Mouse (Mus musculus): ENCODE measurements around the gene Trrap. TPM values are rescaled to one million over a fixed set of nuclear protein-coding genes. Genes with fewer than 3 reads are reported as not detected.
A peak's percentile ranks its signal among the peaks of the same experiment; 100 is the strongest.

Gene Trrap
- polyA plus RNA-seq, 2 experiments: 11.7 to 20.4 TPM

- no peak overlapping the region for H3K27ac ChIP-seq
- no peak overlapping the region for H3K4me3 ChIP-seq (ENCODE audit: insufficient read depth in 1 of 2, low read depth in 2 of 2, low read length in 2 of 2)
- no peaks in the 10 kb centered on the region for H3K4me1 ChIP-seq (replicated peaks; ENCODE audit: control insufficient read depth in 2 of 2, insufficient read depth in 2 of 2, low read length in 1 of 2)
- no peaks in the 10 kb centered on the region for H3K27me3 ChIP-seq (ENCODE audit: control insufficient read depth, insufficient read depth, low read length)
- no peak overlapping the region for H3K4me2 ChIP-seq (ENCODE audit: low read depth)
- WGBS (ENCODE audit: insufficient replicate concordance): 71% methylated on average over 5 of the region's 5 CpGs
- H3K9ac ChIP-seq (replicated peaks): no peak overlapping the region
- no peak for DNase-seq (ENCODE audit: low read depth in 3 of 3, low spot score in 3 of 3)
- TF ChIP-seq EP300 (IDR thresholded peaks at IDR 0.05; ENCODE audit: low read depth): no peak
- TF ChIP-seq CTCF (IDR thresholded peaks at IDR 0.05; ENCODE audit: low read depth): no peak
- no peak for ATAC-seq (ENCODE audit: insufficient read depth)
- H3K9me3 ChIP-seq (ENCODE audit: control insufficient read depth, low read length): no peaks in the 10 kb centered on the region
- H3K36me3 ChIP-seq (replicated peaks; ENCODE audit: control insufficient read depth, insufficient read depth, low read depth): peaks cover 42% of the 10 kb centered on the region
Measured at GRCm38 (mm10) chr5:144793374-144793773, 25.8 kb downstream of the Trrap start.

DNA sequence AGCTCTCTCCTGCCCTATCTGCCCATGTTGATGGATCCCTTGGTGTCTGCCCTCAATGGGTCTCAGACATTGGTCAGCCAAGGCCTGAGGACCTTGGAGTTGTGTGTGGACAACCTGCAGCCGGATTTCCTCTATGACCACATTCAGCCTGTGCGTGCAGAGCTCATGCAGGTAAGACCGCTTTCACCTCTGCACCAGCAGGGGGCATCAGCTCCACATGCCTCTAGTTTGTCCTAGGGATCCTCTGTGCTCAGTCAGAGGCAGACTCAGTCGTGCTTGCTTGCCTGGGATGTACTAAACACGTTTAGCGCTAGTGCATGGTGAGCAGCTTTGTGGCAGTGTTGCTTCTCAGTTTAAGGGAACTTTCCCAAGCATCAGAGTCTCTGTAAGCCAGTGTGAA is 27.2 kb downstream of the Trrap start:
- Histone ChIP-seq H3K4me3 (ENCODE audit: insufficient read depth in 1 of 2, low read depth in 2 of 2, low read length in 2 of 2) (no peak overlapping the region), H3K4me2 (ENCODE audit: low read depth) (no peak overlapping the region), H3K36me3 (replicated peaks; ENCODE audit: control insufficient read depth, insufficient read depth, low read depth) (peaks cover 39% of the 10 kb centered on the region), H3K27ac (no peak overlapping the region), H3K9me3 (ENCODE audit: control insufficient read depth, low read length) (no peaks in the 10 kb centered on the region), H3K27me3 (ENCODE audit: control insufficient read depth, insufficient read depth, low read length) (no peaks in the 10 kb centered on the region), H3K9ac (replicated peaks) (no peak overlapping the region), H3K4me1 (replicated peaks; ENCODE audit: control insufficient read depth in 2 of 2, insufficient read depth in 2 of 2, low read length in 1 of 2) (no peaks in the 10 kb centered on the region)
- DNase-seq (ENCODE audit: low read depth in 3 of 3, low spot score in 3 of 3) (peak in 2 of 3 experiments; percentile 7 to 17), ATAC-seq (ENCODE audit: insufficient read depth) (peak; percentile 43; the same call in 1 of the 2 replicates)
- TF ChIP-seq EP300 (IDR thresholded peaks at IDR 0.05; ENCODE audit: low read depth) (no peak), CTCF (IDR thresholded peaks at IDR 0.05; ENCODE audit: low read depth) (peak; percentile 83)
- 62% methylated on average over 6 of the region's 6 CpGs for WGBS (ENCODE audit: insufficient replicate concordance)

GRCm38 (mm10) chr5:144797116-144797515 is 29.6 kb downstream of the Trrap start:
- Histone ChIP-seq H3K4me3 (ENCODE audit: insufficient read depth in 1 of 2, low read depth in 2 of 2, low read length in 2 of 2) (no peak overlapping the region), H3K4me2 (ENCODE audit: low read depth) (no peak overlapping the region), H3K27ac (no peak overlapping the region), H3K36me3 (replicated peaks; ENCODE audit: control insufficient read depth, insufficient read depth, low read depth) (peaks cover 29% of the 10 kb centered on the region), H3K27me3 (ENCODE audit: control insufficient read depth, insufficient read depth, low read length) (no peaks in the 10 kb centered on the region), H3K9ac (replicated peaks) (no peak overlapping the region), H3K4me1 (replicated peaks; ENCODE audit: control insufficient read depth in 2 of 2, insufficient read depth in 2 of 2, low read length in 1 of 2) (no peaks in the 10 kb centered on the region), H3K9me3 (ENCODE audit: control insufficient read depth, low read length) (no peaks in the 10 kb centered on the region)
- WGBS (ENCODE audit: insufficient replicate concordance): 84% methylated on average over 7 of the region's 7 CpGs
- no peak for ATAC-seq (ENCODE audit: insufficient read depth)
- DNase-seq (ENCODE audit: low read depth in 3 of 3, low spot score in 3 of 3): no peak
- TF ChIP-seq EP300 (IDR thresholded peaks at IDR 0.05; ENCODE audit: low read depth) (no peak), CTCF (IDR thresholded peaks at IDR 0.05; ENCODE audit: low read depth) (no peak)

DNA sequence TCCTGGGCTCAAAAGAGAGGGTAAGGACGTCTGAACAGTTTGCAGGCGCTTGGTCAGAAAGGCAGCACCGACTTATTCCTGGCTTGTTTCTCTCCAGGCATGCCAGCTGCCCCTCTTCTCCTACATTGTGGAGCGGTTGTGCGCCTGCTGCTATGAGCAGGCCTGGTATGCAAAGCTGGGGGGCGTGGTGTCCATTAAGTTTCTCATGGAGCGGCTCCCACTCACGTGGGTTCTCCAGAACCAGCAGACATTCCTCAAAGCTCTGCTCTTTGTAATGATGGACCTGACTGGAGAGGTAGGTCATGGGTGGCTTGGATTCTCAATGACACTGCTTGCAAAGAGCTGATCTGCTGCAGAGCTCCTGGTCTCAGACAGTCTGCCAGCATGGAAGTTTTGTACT is 35.5 kb downstream of the Trrap start:
- H3K9ac ChIP-seq (replicated peaks): no peak overlapping the region
- H3K36me3 ChIP-seq (replicated peaks; ENCODE audit: control insufficient read depth, insufficient read depth, low read depth): peaks cover 26% of the 10 kb centered on the region
- WGBS (ENCODE audit: insufficient replicate concordance): 81% methylated on average over 8 of the region's 8 CpGs

DNA sequence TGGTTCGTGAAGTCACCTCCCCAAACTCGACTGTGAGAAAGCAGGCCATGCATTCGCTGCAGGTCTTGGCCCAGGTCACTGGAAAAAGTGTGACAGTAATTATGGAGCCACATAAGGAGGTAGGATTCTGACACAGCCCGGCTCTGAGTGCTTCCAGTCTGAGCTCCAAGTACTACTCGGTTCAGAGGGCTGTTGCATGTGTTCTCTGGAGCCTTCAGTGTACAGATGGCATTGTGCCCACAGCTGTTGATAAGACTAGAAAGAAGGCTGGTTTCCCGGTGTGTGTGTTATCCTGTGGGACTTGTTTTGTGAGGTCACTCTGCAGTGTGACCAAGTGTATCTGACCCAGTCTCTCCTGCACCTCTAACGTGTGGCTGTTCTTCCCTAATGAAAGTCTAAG is 36.6 kb downstream of the Trrap start:
- H3K9ac ChIP-seq (replicated peaks): no peak overlapping the region
- no peak overlapping the region for H3K4me3 ChIP-seq (ENCODE audit: insufficient read depth in 1 of 2, low read depth in 2 of 2, low read length in 2 of 2)
- no peak overlapping the region for H3K4me2 ChIP-seq (ENCODE audit: low read depth)
- ATAC-seq (ENCODE audit: insufficient read depth) (no peak), DNase-seq (ENCODE audit: low read depth in 3 of 3, low spot score in 3 of 3) (no peak)
- H3K27me3 ChIP-seq (ENCODE audit: control insufficient read depth, insufficient read depth, low read length): no peaks in the 10 kb centered on the region
- TF ChIP-seq EP300 (IDR thresholded peaks at IDR 0.05; ENCODE audit: low read depth) (no peak), CTCF (IDR thresholded peaks at IDR 0.05; ENCODE audit: low read depth) (no peak)
- H3K27ac ChIP-seq: no peak overlapping the region
- H3K9me3 ChIP-seq (ENCODE audit: control insufficient read depth, low read length): no peaks in the 10 kb centered on the region
- 78% methylated on average over 7 of the region's 7 CpGs for WGBS (ENCODE audit: insufficient replicate concordance)
- H3K36me3 ChIP-seq (replicated peaks; ENCODE audit: control insufficient read depth, insufficient read depth, low read depth): peaks cover 24% of the 10 kb centered on the region
- H3K4me1 ChIP-seq (replicated peaks; ENCODE audit: control insufficient read depth in 2 of 2, insufficient read depth in 2 of 2, low read length in 1 of 2): no peaks in the 10 kb centered on the region; a peak in 1 of 4 replicates

More for the DNA sequence above, 35.5 kb downstream of the Trrap start:
- no peak overlapping the region for H3K4me2 ChIP-seq (ENCODE audit: low read depth)
- H3K27me3 ChIP-seq (ENCODE audit: control insufficient read depth, insufficient read depth, low read length): no peaks in the 10 kb centered on the region
- H3K27ac ChIP-seq: no peak overlapping the region
- no peaks in the 10 kb centered on the region for H3K4me1 ChIP-seq (replicated peaks; ENCODE audit: control insufficient read depth in 2 of 2, insufficient read depth in 2 of 2, low read length in 1 of 2)
- no peak for ATAC-seq (ENCODE audit: insufficient read depth)
- no peak for TF ChIP-seq EP300 (IDR thresholded peaks at IDR 0.05; ENCODE audit: low read depth)
- TF ChIP-seq CTCF (IDR thresholded peaks at IDR 0.05; ENCODE audit: low read depth): no peak
- H3K4me3 ChIP-seq (ENCODE audit: insufficient read depth in 1 of 2, low read depth in 2 of 2, low read length in 2 of 2): no peak overlapping the region
- no peaks in the 10 kb centered on the region for H3K9me3 ChIP-seq (ENCODE audit: control insufficient read depth, low read length)
- no peak for DNase-seq (ENCODE audit: low read depth in 3 of 3, low spot score in 3 of 3)
